Mouse (Mus musculus): ENCODE results near the gene Cyp2c23.

The Cyp2c23 gene

GRCm38 (mm10) chr19:44024921-44025585 is 4.0 kb downstream of the Cyp2c23 start:
- DNase-seq (ENCODE audit: low read depth, low spot score) = no peak

- peak; percentile 14 for DNase-seq (ENCODE audit: low read depth, low spot score)
These were observed 5.9 kb downstream of the Cyp2c23 start for GRCm38 (mm10) chr19:44023066-44023465.

- DNase-seq (ENCODE audit: low read depth, low spot score) = no peak
These were observed 7.5 kb downstream of the Cyp2c23 start for GRCm38 (mm10) chr19:44021502-44021901.

- no peak for DNase-seq (ENCODE audit: low read depth, low spot score)
These were observed 9.3 kb downstream of the Cyp2c23 start for GRCm38 (mm10) chr19:44019739-44020138.

- no peak for DNase-seq (ENCODE audit: low read depth, low spot score)
These were observed 15.1 kb downstream of the Cyp2c23 start for GRCm38 (mm10) chr19:44013862-44014261.

GRCm38 (mm10) chr19:44008784-44009183 is 20.2 kb downstream of the Cyp2c23 start:
- DNase-seq (ENCODE audit: low read depth, low spot score) = no peak

GRCm38 (mm10) chr19:44007186-44007585 is 21.8 kb downstream of the Cyp2c23 start:
- DNase-seq (ENCODE audit: low read depth, low spot score) = no peak

- DNase-seq (ENCODE audit: low read depth, low spot score) = no peak
These were observed 24.0 kb downstream of the Cyp2c23 start for GRCm38 (mm10) chr19:44005025-44005424.

GRCm38 (mm10) chr19:44004261-44004660 is 24.7 kb downstream of the Cyp2c23 start:
- DNase-seq (ENCODE audit: low read depth, low spot score) = no peak

- no peak for DNase-seq (ENCODE audit: low read depth, low spot score)
These were observed 28.3 kb downstream of the Cyp2c23 start for GRCm38 (mm10) chr19:44000720-44001119.

- DNase-seq (ENCODE audit: low read depth, low spot score) = no peak
These were observed 28.9 kb downstream of the Cyp2c23 start for GRCm38 (mm10) chr19:44000061-44000460.

GRCm38 (mm10) chr19:43998802-43999527 is 30.0 kb downstream of the Cyp2c23 start:
- no peak for DNase-seq (ENCODE audit: low read depth, low spot score)

GRCm38 (mm10) chr19:43998101-43998500 is 30.9 kb downstream of the Cyp2c23 start:
- DNase-seq (ENCODE audit: low read depth, low spot score) = no peak

GRCm38 (mm10) chr19:43995427-43995826 is 33.6 kb downstream of the Cyp2c23 start:
- DNase-seq (ENCODE audit: low read depth, low spot score) = no peak

- no peak for DNase-seq (ENCODE audit: low read depth, low spot score)
These were observed 36.5 kb downstream of the Cyp2c23 start for GRCm38 (mm10) chr19:43992464-43992863.

GRCm38 (mm10) chr19:43990362-43990761 is 38.6 kb downstream of the Cyp2c23 start:
- DNase-seq (ENCODE audit: low read depth, low spot score) = no peak

GRCm38 (mm10) chr19:43986069-43986794 is 42.8 kb downstream of the Cyp2c23 start, which contains the start of gene Cpn1:
Gene Cpn1 (minus strand): TSS chr19:43986556.
- peak; percentile 30 for DNase-seq (ENCODE audit: low read depth, low spot score)

- no peak for DNase-seq (ENCODE audit: low read depth, low spot score)
These were observed 47.0 kb downstream of the Cyp2c23 start for GRCm38 (mm10) chr19:43981992-43982391.

GRCm38 (mm10) chr19:43980711-43981110 is 48.3 kb downstream of the Cyp2c23 start:
- DNase-seq (ENCODE audit: low read depth, low spot score) = no peak

GRCm38 (mm10) chr19:43977799-43978198 is 51.2 kb downstream of the Cyp2c23 start:
- no peak for DNase-seq (ENCODE audit: low read depth, low spot score)

GRCm38 (mm10) chr19:43976661-43977060 is 52.3 kb downstream of the Cyp2c23 start:
- no peak for DNase-seq (ENCODE audit: low read depth, low spot score)

- DNase-seq (ENCODE audit: low read depth, low spot score) = no peak
These were observed 54.8 kb downstream of the Cyp2c23 start for GRCm38 (mm10) chr19:43974221-43974620.

Measured in mesoderm, embryonic 11.5 days (tissue).